Mouse (Mus musculus): Measurements from ENCODE around the gene Coa4.

The Coa4 gene

DNA sequence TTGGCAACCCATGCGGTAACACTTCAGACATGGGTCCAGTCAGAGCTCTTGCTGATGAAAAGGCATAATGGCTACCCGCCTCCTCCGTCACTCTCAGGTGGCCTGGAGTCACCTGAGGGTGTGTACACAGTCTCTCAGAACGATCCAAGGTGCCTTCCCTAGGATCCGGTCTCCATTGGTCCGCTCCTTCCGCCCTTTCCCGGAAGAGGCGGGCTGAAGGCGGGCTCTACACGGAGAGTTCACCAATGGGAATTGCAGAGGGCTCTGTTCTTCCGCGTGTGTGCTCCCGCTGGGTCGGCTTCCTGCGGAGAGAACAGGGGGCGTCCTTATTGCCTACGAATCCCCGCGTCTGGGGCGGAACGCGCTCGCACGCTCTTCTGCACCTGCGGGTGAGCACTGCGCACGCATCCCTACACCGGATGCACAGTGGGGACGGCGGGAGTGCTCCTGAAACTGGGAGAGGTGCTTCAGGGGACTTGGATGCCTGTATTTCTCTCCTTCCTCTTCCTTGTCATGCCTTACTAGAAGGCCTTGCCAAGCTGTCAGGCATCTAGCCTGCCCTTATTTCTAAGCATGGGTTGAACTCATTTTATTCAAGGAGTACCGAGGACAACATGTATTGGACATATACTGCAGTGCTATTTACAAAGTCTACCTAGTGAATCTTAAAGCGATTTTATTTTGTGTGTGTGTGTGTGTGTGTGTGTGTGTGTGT, at the start of gene Coa4:
Coa4 (plus strand) TSS at position 268 of the 715 bp plus-strand sequence.
- peak; percentile 86 for DNase-seq (ENCODE audit: low spot score)

- no peak for DNase-seq (ENCODE audit: low spot score)
Observed at GRCm38 (mm10) chr7:100487301-100487700, 49.6 kb upstream of the Coa4 start.

- DNase-seq (ENCODE audit: low spot score) = no peak
Observed at GRCm38 (mm10) chr7:100488474-100489048, 48.3 kb upstream of the Coa4 start.

DNA sequence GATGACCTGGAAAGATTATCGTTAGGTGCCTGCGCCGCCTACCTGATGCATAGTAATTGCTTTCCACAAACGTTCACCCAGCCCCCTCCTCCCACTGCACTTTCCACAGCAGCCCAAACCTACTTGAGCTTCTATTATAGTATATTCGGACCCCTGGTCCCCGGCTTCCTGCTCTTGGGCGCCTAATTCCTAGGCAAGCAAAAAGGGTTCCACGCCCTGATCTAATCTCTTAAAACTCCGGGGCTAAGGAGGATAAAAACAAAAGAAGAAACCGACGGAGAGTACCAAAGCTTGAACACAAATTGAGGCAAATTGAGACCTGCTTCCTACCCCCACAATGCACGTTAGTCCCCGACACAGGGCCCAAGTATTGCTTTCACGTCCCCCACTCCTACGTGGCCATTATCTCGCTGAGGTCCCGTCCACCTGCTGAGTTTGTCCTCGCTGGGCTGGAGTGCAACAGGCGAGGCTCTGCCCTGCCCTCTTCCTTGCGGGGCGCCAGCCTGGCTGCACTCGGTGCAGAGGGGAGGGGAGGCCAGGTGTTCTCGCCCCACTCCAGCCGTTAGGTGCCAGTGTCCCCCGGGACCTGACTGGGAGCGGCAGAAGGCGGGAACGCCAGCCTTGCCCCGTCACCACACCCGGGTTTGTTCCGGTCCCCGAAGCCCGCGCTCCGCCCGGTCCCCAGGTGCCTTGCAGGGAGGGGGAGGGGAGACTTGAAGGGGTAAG, 44.3 kb upstream of the Coa4 start:
- no peak for DNase-seq (ENCODE audit: low spot score)

DNA sequence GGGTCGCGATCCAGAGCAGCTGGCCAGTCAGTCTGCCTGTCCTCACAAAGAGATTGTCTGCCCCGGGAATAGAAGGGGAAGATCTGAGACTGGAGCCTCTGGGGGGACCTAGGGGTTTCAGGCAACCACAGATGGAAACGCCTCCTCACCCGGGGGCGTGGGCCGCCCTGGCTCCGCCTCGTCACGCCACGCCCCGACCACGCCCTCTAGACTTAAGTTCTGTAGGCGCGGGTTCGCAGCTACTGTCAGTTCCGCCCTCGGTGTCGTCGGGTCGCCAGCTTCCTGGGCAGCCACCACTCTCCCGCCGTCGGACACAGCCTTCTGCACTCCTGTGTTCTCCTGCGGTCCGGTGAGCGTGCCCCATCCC, 43.8 kb upstream of the Coa4 start, which contains the start of gene Ucp2:
Ucp2 (plus strand) TSS at position 221 of the 367 bp plus-strand sequence.
- peak; percentile 61 for DNase-seq (ENCODE audit: low spot score)

- peak; percentile 90 for DNase-seq (ENCODE audit: low spot score)
Observed at GRCm38 (mm10) chr7:100493484-100494414, 43.1 kb upstream of the Coa4 start.

DNA sequence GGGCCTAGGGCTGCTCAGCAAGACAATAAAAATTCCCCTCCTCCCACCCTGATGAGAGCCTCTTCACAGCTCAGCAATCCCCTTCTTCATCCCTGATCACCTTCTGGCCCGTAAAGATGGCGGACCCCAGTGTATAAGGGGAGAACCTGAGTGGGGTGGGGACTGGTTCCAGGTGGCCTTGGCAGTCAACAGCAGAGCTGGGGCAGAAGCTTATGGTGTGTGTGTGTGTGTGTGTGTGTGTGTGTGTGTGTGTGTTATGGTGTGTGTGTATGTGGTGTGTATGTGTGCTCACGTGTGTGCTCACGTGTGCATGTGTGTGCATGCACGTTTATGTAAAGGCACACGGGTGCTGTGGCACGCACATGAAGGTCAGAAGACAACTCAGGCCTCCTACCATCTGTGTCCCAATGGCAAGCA, 42.4 kb upstream of the Coa4 start:
- DNase-seq (ENCODE audit: low spot score) = no peak

- DNase-seq (ENCODE audit: low spot score) = peak; percentile 56
Observed at GRCm38 (mm10) chr7:100495042-100495441, 41.8 kb upstream of the Coa4 start.

- DNase-seq (ENCODE audit: low spot score) = no peak
Observed at GRCm38 (mm10) chr7:100495581-100496251, 41.2 kb upstream of the Coa4 start.

DNA sequence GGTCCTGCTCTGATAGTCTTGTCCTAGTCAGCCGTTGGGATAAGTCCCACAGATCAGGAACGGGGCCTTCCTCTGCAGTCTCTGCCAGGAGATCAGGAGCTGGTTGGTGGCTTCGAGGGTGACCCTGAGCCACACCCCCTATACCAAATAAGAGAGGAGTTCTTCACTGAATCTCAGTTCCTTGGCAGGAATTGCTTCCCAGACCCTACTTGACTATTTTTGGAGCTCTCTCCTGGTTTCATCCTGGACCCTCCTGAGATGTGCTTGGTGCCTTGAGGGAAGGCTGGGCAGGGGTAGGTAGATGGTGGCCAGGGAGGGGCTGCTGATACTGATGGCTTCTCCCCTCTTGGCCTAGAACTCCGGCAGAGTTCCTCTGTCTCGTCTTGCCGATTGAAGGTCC, 40.5 kb upstream of the Coa4 start:
- no peak for DNase-seq (ENCODE audit: low spot score)

DNA sequence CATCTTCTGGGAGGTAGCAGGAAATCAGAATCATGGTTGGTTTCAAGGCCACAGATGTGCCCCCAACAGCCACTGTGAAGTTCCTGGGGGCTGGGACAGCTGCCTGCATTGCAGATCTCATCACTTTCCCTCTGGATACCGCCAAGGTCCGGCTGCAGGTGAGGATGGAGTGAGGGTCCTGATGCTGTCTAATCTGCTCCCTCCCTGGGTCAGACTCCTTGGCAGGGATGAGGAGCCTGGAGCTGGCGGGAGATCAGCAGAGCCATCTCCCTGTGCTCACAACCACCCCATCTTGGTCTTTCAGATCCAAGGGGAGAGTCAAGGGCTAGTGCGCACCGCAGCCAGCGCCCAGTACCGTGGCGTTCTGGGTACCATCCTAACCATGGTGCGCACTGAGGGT, 40.1 kb upstream of the Coa4 start:
- DNase-seq (ENCODE audit: low spot score) = no peak

DNA sequence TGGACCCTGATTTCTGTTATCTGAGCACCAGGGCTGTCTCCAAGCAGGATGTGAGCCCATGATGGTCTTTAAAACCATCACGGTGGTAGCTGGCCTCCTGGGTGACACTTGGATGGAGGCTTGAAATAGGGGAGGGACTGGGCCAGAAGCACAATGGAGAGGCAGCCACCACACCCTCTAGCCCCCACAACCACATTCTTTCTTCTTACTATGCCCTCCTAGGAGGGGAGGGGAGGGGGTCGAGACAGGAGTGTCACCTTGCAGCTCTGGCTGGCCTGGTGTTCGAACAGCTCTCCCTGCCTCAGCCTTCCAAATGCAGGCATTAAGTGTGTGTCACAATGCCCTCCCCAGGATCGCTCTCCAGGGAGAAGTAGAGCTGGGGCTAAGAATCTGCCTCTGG, 39.5 kb upstream of the Coa4 start:
- no peak for DNase-seq (ENCODE audit: low spot score)

GRCm38 (mm10) chr7:100497982-100498381, 38.9 kb upstream of the Coa4 start:
- no peak for DNase-seq (ENCODE audit: low spot score)

DNA sequence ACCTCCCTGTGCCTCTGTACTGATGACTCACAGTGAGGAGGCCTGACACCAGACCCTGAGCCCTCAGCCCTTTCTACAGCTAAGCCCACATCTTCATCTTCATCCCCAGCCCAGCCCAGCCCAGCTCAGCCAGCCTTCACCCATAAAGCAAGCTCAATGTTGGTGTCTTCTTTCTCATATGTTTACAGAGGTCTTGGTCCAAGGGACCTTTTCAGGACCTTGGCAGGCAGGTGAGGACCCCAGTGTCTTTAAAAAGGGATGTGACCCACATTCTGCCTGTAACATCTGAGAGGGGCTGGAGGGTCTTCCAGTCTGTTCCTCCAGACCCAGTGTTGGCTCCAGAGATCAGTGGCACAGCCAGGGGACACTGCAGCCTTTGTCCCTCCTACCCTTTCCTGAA, 37.4 kb upstream of the Coa4 start:
- DNase-seq (ENCODE audit: low spot score) = no peak

DNA sequence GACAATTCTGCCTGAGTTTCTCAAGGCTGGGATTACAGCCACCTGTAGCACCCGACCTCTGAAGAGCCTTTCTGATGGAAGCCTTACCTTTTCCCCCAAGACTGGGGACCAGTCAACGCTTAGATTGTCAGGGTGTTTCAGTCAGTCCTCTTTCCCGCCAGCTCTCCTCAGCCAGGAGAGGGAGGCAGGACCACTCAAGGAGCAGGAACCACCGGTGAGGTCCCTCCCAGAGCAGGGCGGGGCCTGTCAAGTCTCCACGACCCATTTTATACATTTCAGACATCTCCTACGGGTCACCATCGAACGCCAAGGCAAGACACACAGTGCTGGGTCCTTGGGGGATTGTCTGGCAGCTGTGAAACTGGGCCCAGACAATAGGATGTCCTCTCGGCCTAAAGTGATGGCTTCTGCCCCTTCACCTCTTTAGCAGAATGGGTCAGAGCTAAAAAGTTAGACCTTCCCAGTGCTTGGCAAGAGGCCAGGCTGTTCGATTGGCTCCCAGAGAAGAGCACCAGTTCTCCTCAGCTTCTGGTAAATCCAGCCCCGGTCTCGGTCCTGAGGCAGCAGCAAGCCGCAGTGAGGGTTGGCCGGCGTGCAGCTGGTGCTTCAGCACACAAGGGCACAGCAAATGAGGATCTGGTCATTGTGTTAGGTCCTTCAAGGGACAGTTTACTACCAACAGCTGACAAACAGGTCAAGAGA, 36.4 kb upstream of the Coa4 start:
- peak; percentile 63 for DNase-seq (ENCODE audit: low spot score)

DNA sequence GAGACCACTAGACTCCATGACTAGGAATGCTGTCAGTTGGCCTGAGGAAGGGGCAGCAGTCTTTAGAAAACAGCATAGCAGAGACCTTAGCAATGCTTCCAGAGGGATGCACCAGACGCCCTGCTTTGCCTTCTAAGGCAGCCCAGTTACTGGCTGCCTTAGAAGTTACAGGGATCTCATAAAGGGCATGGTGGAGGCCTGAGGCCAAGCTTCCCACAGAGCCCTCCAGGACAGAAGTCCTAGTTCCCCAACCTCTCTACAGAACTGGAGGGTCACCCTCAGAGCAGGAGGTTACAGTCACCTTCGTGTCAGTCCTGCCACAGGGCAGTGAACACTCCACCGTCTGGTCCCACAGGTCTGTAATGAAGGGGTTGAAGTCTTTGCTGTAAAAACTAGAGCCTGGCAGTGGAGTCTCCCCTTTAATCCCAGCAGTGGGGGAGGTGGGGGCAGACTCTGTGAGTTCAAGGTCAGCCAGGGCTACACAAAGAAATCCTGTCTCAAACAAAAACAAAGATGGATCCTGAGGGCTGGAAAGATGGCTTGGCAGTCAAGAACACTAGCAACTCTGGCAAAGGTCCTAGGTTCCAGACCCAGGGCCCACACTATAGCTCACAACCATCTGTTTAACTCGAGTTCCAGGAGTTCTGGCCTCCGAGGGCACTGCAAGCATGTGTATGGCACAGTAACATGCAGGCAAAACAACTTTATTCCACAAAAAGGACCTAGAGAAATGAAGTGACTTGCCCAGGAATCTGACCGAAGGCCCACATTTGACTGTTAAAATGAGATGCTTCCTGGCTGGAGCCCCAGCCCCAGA, 35.6 kb upstream of the Coa4 start:
- peak; percentile 28 for DNase-seq (ENCODE audit: low spot score)

DNA sequence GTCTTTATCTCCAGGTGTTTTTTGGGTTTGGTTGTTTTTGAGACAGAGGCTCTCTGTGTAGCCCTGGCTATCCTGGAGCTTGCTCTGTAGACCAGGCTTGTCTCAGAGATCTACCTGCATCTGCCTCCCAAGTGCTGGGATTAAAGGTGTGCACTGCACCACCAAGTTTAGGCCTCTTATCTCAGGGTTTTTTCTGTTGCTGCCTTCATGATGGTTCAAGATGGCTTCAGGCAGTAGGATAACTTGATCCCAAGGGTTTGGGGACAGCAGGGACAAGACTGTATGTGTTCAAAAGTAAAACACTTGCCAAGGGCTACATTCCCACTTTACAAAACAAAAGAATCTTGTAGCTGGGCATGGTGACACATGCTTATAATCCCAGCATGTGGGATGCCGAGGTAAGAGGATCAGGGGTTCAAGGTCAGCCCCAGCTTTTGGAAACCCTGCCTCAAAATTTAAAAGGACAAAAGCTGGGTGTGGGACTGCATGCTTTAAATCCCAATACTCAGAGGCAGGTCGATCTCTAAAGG, 35.0 kb upstream of the Coa4 start:
- no peak for DNase-seq (ENCODE audit: low spot score)

DNA sequence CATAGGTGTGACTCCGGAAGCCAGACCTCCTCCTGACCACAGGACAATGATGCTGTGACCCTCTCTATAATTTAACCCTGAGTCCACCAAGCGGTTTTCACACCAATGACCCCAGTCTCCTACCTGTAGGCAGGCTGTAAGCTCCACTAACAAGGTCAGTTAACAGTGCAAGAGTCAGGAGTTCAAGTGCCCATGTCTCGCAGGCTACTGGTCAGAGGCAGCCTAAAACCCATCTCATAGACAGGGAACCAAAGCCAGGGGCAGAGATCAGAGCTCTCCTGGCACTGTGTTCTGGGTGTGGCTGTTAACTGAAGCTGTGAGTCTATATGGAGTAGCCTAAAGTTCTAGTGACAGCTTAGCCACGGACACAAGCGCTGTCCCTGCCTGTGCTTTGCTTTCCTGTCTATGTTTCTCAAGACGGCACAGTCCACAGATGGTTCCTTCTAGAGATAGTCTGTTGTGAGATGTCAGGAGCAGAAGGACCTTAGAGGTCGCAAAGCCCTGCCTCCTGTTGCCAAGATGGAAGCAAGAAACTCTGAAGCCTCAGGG, 34.4 kb upstream of the Coa4 start:
- no peak for DNase-seq (ENCODE audit: low spot score)

GRCm38 (mm10) chr7:100503076-100503475, 33.8 kb upstream of the Coa4 start:
- no peak for DNase-seq (ENCODE audit: low spot score)
